Mouse (Mus musculus) embryonic stem cell, embryonic (primary cell): ENCODE measurements around the gene Bcap29.

ENCODE experiments used
- CTCF ChIA-PET, 4 experiments: fragments of 300-600 bp in 2 of 4; fragments of 350-600 bp in 2 of 4; sonication (Branson Sonifier 250); formaldehyde crosslinking; loops; one replicate each; lab custom pipeline; 2022; ENCODE audit warnings: inconsistent platforms in 2 of 4; lab: Charles Lee
- POLR2A ChIA-PET, 4 experiments: fragments of 300-600 bp in 2 of 4; fragments of 350-600 bp in 2 of 4; sonication (Branson Sonifier 250); formaldehyde crosslinking; loops; one replicate each; lab custom pipeline; 2022; ENCODE audit warnings: antibody characterized with exemption in 4 of 4, inconsistent platforms in 1 of 4; lab: Charles Lee

The Bcap29 gene

GRCm38 (mm10) chr12:31594296-31594695 is 40.2 kb downstream of the Bcap29 start:
- POLR2A ChIA-PET = interaction anchor here in 2 of 4 experiments (0.8 to 3.3 kb wide), 4 partner anchors 13 to 404 kb away, joined by 3 to 17 read pairs (median 3); partner anchors contain the start of genes Cog5 (in 1 of the 2) and Dus4l (in 1 of the 2)

GRCm38 (mm10) chr12:31592011-31592410 is 42.4 kb downstream of the Bcap29 start:
- POLR2A ChIA-PET = interaction anchor here in 1 of 4 experiments (1.3 to 3.3 kb wide), 2 partner anchors 15 to 23 kb away, joined by 3 to 17 read pairs; no protein-coding TSS in a partner anchor
- CTCF ChIA-PET = no interaction called here

More at GRCm38 (mm10) chr12:31594296-31594695, 40.2 kb downstream of the Bcap29 start:
- CTCF ChIA-PET = interaction anchor here in 1 of 4 experiments (0.6 kb wide), 1 partner anchor 62 kb away, joined by 3 read pairs; no protein-coding TSS in a partner anchor

GRCm38 (mm10) chr12:31583726-31584125 is 50.7 kb downstream of the Bcap29 start:
- ChIA-PET POLR2A (no interaction called here), CTCF (no interaction called here)

- ChIA-PET CTCF (no interaction called here), POLR2A (interaction anchor here in 1 of 4 experiments (1.4 kb wide), 1 partner anchor 23 kb away, joined by 3 read pairs; no protein-coding TSS in a partner anchor)
Observed at GRCm38 (mm10) chr12:31582081-31582480, 52.4 kb downstream of the Bcap29 start.

- CTCF ChIA-PET = no interaction called here
Observed at GRCm38 (mm10) chr12:31581319-31581810, 53.1 kb downstream of the Bcap29 start.

GRCm38 (mm10) chr12:31580634-31581318 is 53.7 kb downstream of the Bcap29 start:
- POLR2A ChIA-PET = interaction anchor here in 1 of 4 experiments (0.5 to 0.7 kb wide), 2 partner anchors 10 to 22 kb away, joined by 3 to 4 read pairs; no protein-coding TSS in a partner anchor
- CTCF ChIA-PET = no interaction called here

More at GRCm38 (mm10) chr12:31581319-31581810, 53.1 kb downstream of the Bcap29 start:
- POLR2A ChIA-PET = interaction anchor here in 1 of 4 experiments (0.7 kb wide), 1 partner anchor 23 kb away, joined by 3 read pairs; no protein-coding TSS in a partner anchor

- CTCF ChIA-PET = no interaction called here
- POLR2A ChIA-PET = interaction anchor here in 1 of 4 experiments (0.6 to 1.8 kb wide), 5 partner anchors 9 to 226 kb away, joined by 3 to 8 read pairs (median 4); no protein-coding TSS in a partner anchor
Observed at GRCm38 (mm10) chr12:31578691-31579476, 55.6 kb downstream of the Bcap29 start.

GRCm38 (mm10) chr12:31574506-31574905 is 60.0 kb downstream of the Bcap29 start:
- CTCF ChIA-PET = no interaction called here
- POLR2A ChIA-PET = interaction anchor here in 1 of 4 experiments (0.6 kb wide), 1 partner anchor 33 kb away, joined by 3 read pairs; no protein-coding TSS in a partner anchor

- CTCF ChIA-PET = interaction anchor here in 1 of 4 experiments (0.8 kb wide), 1 partner anchor 19 kb away, joined by 3 read pairs; no protein-coding TSS in a partner anchor
- POLR2A ChIA-PET = interaction anchor here in 3 of 4 experiments (0.6 to 1.1 kb wide), 4 partner anchors 10 to 589 kb away, joined by 3 to 4 read pairs (median 4); no protein-coding TSS in a partner anchor
Observed at GRCm38 (mm10) chr12:31569784-31570183, 64.7 kb downstream of the Bcap29 start.

- CTCF ChIA-PET = interaction anchor here in 1 of 4 experiments (0.6 to 1.0 kb wide), 2 partner anchors 157 to 358 kb away, joined by 3 read pairs; no protein-coding TSS in a partner anchor
- POLR2A ChIA-PET = interaction anchor here in 2 of 4 experiments (0.7 to 1.5 kb wide), 7 partner anchors 10 to 381 kb away, joined by 3 to 8 read pairs (median 3); partner anchors contain the start of gene Hbp1 (in 1 of the 2)
Observed at GRCm38 (mm10) chr12:31568661-31569060, 65.8 kb downstream of the Bcap29 start.

- ChIA-PET POLR2A (interaction anchor here in 1 of 4 experiments (1.3 to 1.5 kb wide), 2 partner anchors 40 to 382 kb away, joined by 3 to 7 read pairs; no protein-coding TSS in a partner anchor), CTCF (interaction anchor here in 1 of 4 experiments (0.6 kb wide), 1 partner anchor 52 kb away, joined by 4 read pairs; no protein-coding TSS in a partner anchor)
Observed at GRCm38 (mm10) chr12:31567535-31567934, 66.9 kb downstream of the Bcap29 start.

GRCm38 (mm10) chr12:31560712-31561111 is 73.7 kb downstream of the Bcap29 start:
- ChIA-PET POLR2A (interaction anchor here in 1 of 4 experiments (0.7 kb wide), 2 partner anchors 60 to 172 kb away, joined by 3 to 4 read pairs; no protein-coding TSS in a partner anchor), CTCF (interaction anchor here in 1 of 4 experiments (0.7 kb wide), 1 partner anchor 17 kb away, joined by 7 read pairs; no protein-coding TSS in a partner anchor)

GRCm38 (mm10) chr12:31560002-31560401 is 74.5 kb downstream of the Bcap29 start:
- CTCF ChIA-PET = interaction anchor here in 3 of 4 experiments (0.6 to 2.1 kb wide), 3 partner anchors 17 to 399 kb away, joined by 4 to 7 read pairs (median 5); no protein-coding TSS in a partner anchor

GRCm38 (mm10) chr12:31554371-31554770 is 80.1 kb downstream of the Bcap29 start:
- ChIA-PET POLR2A (interaction anchor here in 1 of 4 experiments (0.6 kb wide), 1 partner anchor 453 kb away, joined by 4 read pairs; no protein-coding TSS in a partner anchor), CTCF (no interaction called here)

More at GRCm38 (mm10) chr12:31560002-31560401, 74.5 kb downstream of the Bcap29 start:
- POLR2A ChIA-PET = interaction anchor here in 1 of 4 experiments (0.7 kb wide), 2 partner anchors 60 to 173 kb away, joined by 3 to 4 read pairs; no protein-coding TSS in a partner anchor

- POLR2A ChIA-PET = interaction anchor here in 1 of 4 experiments (2.1 kb wide), 1 partner anchor 19 kb away, joined by 4 read pairs; no protein-coding TSS in a partner anchor
- CTCF ChIA-PET = interaction anchor here in 1 of 4 experiments (0.6 kb wide), 1 partner anchor 9 kb away, joined by 3 read pairs; no protein-coding TSS in a partner anchor
Observed at GRCm38 (mm10) chr12:31551252-31551651, 83.2 kb downstream of the Bcap29 start.

- CTCF ChIA-PET = no interaction called here
- POLR2A ChIA-PET = interaction anchor here in 1 of 4 experiments (1.0 kb wide), 2 partner anchors 108 to 185 kb away, joined by 3 to 4 read pairs; no protein-coding TSS in a partner anchor
Observed at GRCm38 (mm10) chr12:31546061-31546460, 88.4 kb downstream of the Bcap29 start.

GRCm38 (mm10) chr12:31545219-31545618 is 89.2 kb downstream of the Bcap29 start:
- ChIA-PET CTCF (no interaction called here), POLR2A (interaction anchor here in 1 of 4 experiments (1.0 kb wide), 1 partner anchor 186 kb away, joined by 3 read pairs; no protein-coding TSS in a partner anchor)
